Mouse (Mus musculus) G1E (cell line): Measurements from ENCODE around the gene Gm21887. TPM values are rescaled to one million over a fixed set of nuclear protein-coding genes. Genes with fewer than 3 reads are reported as not detected.
"Not testable (repeated sequence)": the region's sequence is repeated elsewhere in the genome, so short reads cannot be mapped to it uniquely, and the experiment has no call there.

Source experiments
- ATAC-seq: 2 replicates; pipeline ENCODE4 v1.8.0; 2016; ENCODE audit warnings: mild to moderate bottlenecking; ENCODE audit not compliant: insufficient number of reproducible peaks, poor library complexity, low FRiP score, severe bottlenecking; ENCODE audit errors: extremely low read depth
- DNase-seq: peaks from one replicate; pipeline ENCODE4 v3.0.0; 2012; ENCODE audit warnings: low spot score
- H3K27me3 ChIP-seq: 2 replicates; pipeline ENCODE4 v1.6.1; 2012; ENCODE audit warnings: mild to moderate bottlenecking, low read length, inconsistent platforms; ENCODE audit not compliant: insufficient read depth
- H3K36me3 ChIP-seq: replicated peaks from 2 replicates; pipeline ENCODE3; 2012; ENCODE audit warnings: mild to moderate bottlenecking, inconsistent platforms
- H3K4me1 ChIP-seq: 2 replicates; pipeline ENCODE4 v1.6.1; 2012; ENCODE audit warnings: low read depth, low read length, inconsistent platforms, mixed read lengths; ENCODE audit not compliant: insufficient read depth
- H3K4me3 ChIP-seq: 2 replicates; pipeline ENCODE4 v1.5.1; 2012; ENCODE audit warnings: low read depth, mild to moderate bottlenecking, inconsistent platforms, low read length, moderate library complexity, mixed read lengths
- H3K9me3 ChIP-seq: replicated peaks from 2 replicates; pipeline ENCODE4 v1.6.1; 2012; ENCODE audit warnings: inconsistent platforms
- polyA plus RNA-seq: library from polyadenylated mRNA; stranded (reverse); fragments of >175 nt; gene quantifications from 2 replicates; pipeline ENCODE4 v1.2.3, GENCODE M21; 2012
- total RNA-seq, 2 experiments: library from RNA; stranded (forward) in 1 of 2; stranded (reverse) in 1 of 2; fragments of 200-1000 nt in 1 of 2; fragments of >200 nt in 1 of 2; fragmentation: Nextera tagmentation in 1 of 2; gene quantifications; 2 replicates each; pipeline ENCODE4 v1.2.3; 2014 to 2017

Gene Gm21887
- total and polyA plus RNA-seq, 3 experiments = 35.4 to 300 (median 163) TPM

GRCm38 (mm10) chrX:170007375-170008178 lies 1.9 kb upstream of the Gm21887 start:
- not testable (repeated sequence) for H3K4me1 ChIP-seq, H3K27me3 ChIP-seq, H3K4me3 ChIP-seq, H3K36me3 ChIP-seq, DNase-seq, ATAC-seq
- H3K9me3 ChIP-seq = peaks cover 12% of the 10 kb centered on the region

GRCm38 (mm10) chrX:170008179-170008467 lies 1.3 kb upstream of the Gm21887 start:
- H3K27me3 ChIP-seq, H3K36me3 ChIP-seq, H3K4me1 ChIP-seq, ATAC-seq, H3K4me3 ChIP-seq, DNase-seq: not testable (repeated sequence)
- H3K9me3 ChIP-seq = peaks cover 12% of the 10 kb centered on the region

GRCm38 (mm10) chrX:170008584-170008983 lies 875 bp upstream of the Gm21887 start:
- not testable (repeated sequence) for H3K36me3 ChIP-seq, H3K4me1 ChIP-seq, ATAC-seq, H3K4me3 ChIP-seq, DNase-seq, H3K27me3 ChIP-seq
- H3K9me3 ChIP-seq = peaks cover 12% of the 10 kb centered on the region

- peak; percentile 94 for ATAC-seq
- Histone ChIP-seq H3K4me3 (peak overlapping the region; percentile 71), H3K9me3 (peaks cover 12% of the 10 kb centered on the region)
- peak; percentile 100 for DNase-seq
- H3K27me3 ChIP-seq, H3K36me3 ChIP-seq, H3K4me1 ChIP-seq: not testable (repeated sequence)
Measured at GRCm38 (mm10) chrX:170009801-170010221, 352 bp downstream of the Gm21887 start.

GRCm38 (mm10) chrX:170010581-170011528 lies 1.4 kb downstream of the Gm21887 start:
- ATAC-seq = not testable (repeated sequence)
- peak; percentile 95 for DNase-seq

GRCm38 (mm10) chrX:170011529-170011879 lies 2.0 kb downstream of the Gm21887 start:
- not testable (repeated sequence) for H3K27me3 ChIP-seq

More at GRCm38 (mm10) chrX:170010581-170011528, 1.4 kb downstream of the Gm21887 start:
- Histone ChIP-seq H3K4me3 (peak overlapping the region; percentile 71), H3K9me3 (peaks cover 12% of the 10 kb centered on the region)
- not testable (repeated sequence) for H3K4me1 ChIP-seq, H3K36me3 ChIP-seq, H3K27me3 ChIP-seq

GRCm38 (mm10) chrX:170013421-170013820 lies 4.0 kb downstream of the Gm21887 start:
- not testable (repeated sequence) for H3K27me3 ChIP-seq, ATAC-seq, DNase-seq, H3K4me3 ChIP-seq, H3K4me1 ChIP-seq
- Histone ChIP-seq H3K36me3 (peaks cover 16% of the 10 kb centered on the region), H3K9me3 (peaks cover 14% of the 10 kb centered on the region)

More at GRCm38 (mm10) chrX:170011529-170011879, 2.0 kb downstream of the Gm21887 start:
- H3K9me3 ChIP-seq = peaks cover 12% of the 10 kb centered on the region
- not testable (repeated sequence) for ATAC-seq, H3K4me1 ChIP-seq, DNase-seq, H3K36me3 ChIP-seq
- H3K4me3 ChIP-seq = peak overlapping the region; percentile 71; the same call in 1 of the 2 replicates

GRCm38 (mm10) chrX:170014038-170014437 lies 4.6 kb downstream of the Gm21887 start:
- H3K9me3 ChIP-seq = peaks cover 19% of the 10 kb centered on the region
- not testable (repeated sequence) for DNase-seq, H3K4me3 ChIP-seq, ATAC-seq, H3K27me3 ChIP-seq
- peaks cover 22% of the 10 kb centered on the region for H3K36me3 ChIP-seq
- peaks cover 15% of the 10 kb centered on the region for H3K4me1 ChIP-seq

GRCm38 (mm10) chrX:170015883-170016282 lies 6.4 kb downstream of the Gm21887 start:
- not testable (repeated sequence) for ATAC-seq, H3K4me3 ChIP-seq, H3K27me3 ChIP-seq, DNase-seq
- H3K9me3 ChIP-seq = peaks cover 12% of the 10 kb centered on the region
- peaks cover 17% of the 10 kb centered on the region for H3K4me1 ChIP-seq
- peaks cover 24% of the 10 kb centered on the region for H3K36me3 ChIP-seq
